Mouse (Mus musculus): Measurements from ENCODE around the gene Reep6. TPM values are rescaled to one million over a fixed set of nuclear protein-coding genes. Genes with fewer than 3 reads are reported as not detected.

The Reep6 gene
- polyA plus RNA-seq, 1 experiment = 1.7 TPM

- H3K4me3 ChIP-seq (ENCODE audit: insufficient read depth, low read length) = peak overlapping the region; percentile 65
- TF ChIP-seq CTCF (IDR thresholded peaks at IDR 0.05; ENCODE audit: borderline replicate concordance, insufficient read depth, low read length) (no peak), POLR2A (IDR thresholded peaks at IDR 0.05; ENCODE audit: low read depth, low read length) (peak; percentile 32; the same call in 1 of the 2 replicates)
- H3K4me1 ChIP-seq (ENCODE audit: control insufficient read depth, insufficient read depth, low read length) = peaks cover 4% of the 10 kb centered on the region; the same call in 1 of the 2 replicates
- H3K27ac ChIP-seq (ENCODE audit: insufficient read depth, low read length) = peak overlapping the region; percentile 2; the same call in 1 of the 2 replicates
Observed at GRCm38 (mm10) chr10:80347514-80347967, 17.8 kb downstream of the Reep6 start.

GRCm38 (mm10) chr10:80348244-80348781, 18.6 kb downstream of the Reep6 start, which contains the start of gene Adamtsl5:
Gene Adamtsl5, minus strand, starts transcription at chr10:80348412.
- TF ChIP-seq POLR2A (IDR thresholded peaks at IDR 0.05; ENCODE audit: low read depth, low read length) = peak; percentile 87
- TF ChIP-seq CTCF (IDR thresholded peaks at IDR 0.05; ENCODE audit: borderline replicate concordance, insufficient read depth, low read length) = peak; percentile 70
- Histone ChIP-seq H3K4me1 (ENCODE audit: control insufficient read depth, insufficient read depth, low read length) (peaks cover 4% of the 10 kb centered on the region; the same call in 1 of the 2 replicates), H3K27ac (ENCODE audit: insufficient read depth, low read length) (peak within 1 kb of the TSS; percentile 2; the same call in 1 of the 2 replicates), H3K4me3 (ENCODE audit: insufficient read depth, low read length) (peak within 1 kb of the TSS; percentile 65)

DNA sequence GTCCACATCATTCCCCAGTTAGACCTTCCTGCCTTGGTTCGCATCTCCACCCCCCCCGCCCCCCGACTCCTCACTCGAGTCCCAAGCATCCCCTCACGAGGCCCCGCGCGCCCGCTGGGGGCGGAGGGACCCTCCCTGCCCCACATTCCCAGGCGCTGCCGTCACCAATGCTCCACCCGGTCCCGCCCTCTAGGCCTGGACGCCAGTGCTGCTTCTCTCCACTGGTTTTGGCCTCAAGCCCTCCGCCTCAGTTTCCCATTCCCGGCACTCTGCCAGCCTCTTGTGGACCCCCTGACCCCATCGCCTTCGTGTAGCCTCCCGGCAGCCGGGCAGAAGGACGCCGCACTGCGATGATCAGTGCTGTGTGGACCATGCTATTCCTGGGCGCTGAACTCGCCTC, 19.2 kb downstream of the Reep6 start:
- Histone ChIP-seq H3K4me3 (ENCODE audit: insufficient read depth, low read length) (no peak overlapping the region), H3K27ac (ENCODE audit: insufficient read depth, low read length) (no peak overlapping the region), H3K4me1 (ENCODE audit: control insufficient read depth, insufficient read depth, low read length) (peaks cover 4% of the 10 kb centered on the region; the same call in 1 of the 2 replicates)
- TF ChIP-seq POLR2A (IDR thresholded peaks at IDR 0.05; ENCODE audit: low read depth, low read length) (no peak), CTCF (IDR thresholded peaks at IDR 0.05; ENCODE audit: borderline replicate concordance, insufficient read depth, low read length) (no peak)

- H3K4me3 ChIP-seq (ENCODE audit: insufficient read depth, low read length) = no peak overlapping the region
- peaks cover 4% of the 10 kb centered on the region; the same call in 1 of the 2 replicates for H3K4me1 ChIP-seq (ENCODE audit: control insufficient read depth, insufficient read depth, low read length)
- no peak overlapping the region for H3K27ac ChIP-seq (ENCODE audit: insufficient read depth, low read length)
- no peak for TF ChIP-seq POLR2A (IDR thresholded peaks at IDR 0.05; ENCODE audit: low read depth, low read length)
- TF ChIP-seq CTCF (IDR thresholded peaks at IDR 0.05; ENCODE audit: borderline replicate concordance, insufficient read depth, low read length) = peak; percentile 96
Observed at GRCm38 (mm10) chr10:80350292-80350691, 20.5 kb downstream of the Reep6 start.

DNA sequence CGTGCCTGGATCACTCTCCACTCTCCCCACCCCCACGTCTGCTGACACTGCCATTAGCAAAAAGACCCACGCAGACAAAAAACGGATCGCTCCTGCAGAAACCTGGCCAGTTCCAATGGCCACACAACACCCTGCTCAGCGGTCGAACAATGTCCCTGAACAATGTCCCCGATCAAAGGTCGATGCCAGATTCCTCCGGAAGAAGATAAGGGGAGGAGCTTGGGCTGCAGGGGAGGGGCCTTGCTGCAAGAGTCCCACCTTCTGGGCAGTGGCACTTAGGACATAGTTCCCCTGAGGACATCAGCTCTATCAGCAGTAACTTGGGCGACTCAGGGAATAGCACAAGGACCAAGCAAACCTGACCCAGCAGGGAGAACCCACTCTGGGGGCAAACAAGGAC, 22.1 kb downstream of the Reep6 start:
- TF ChIP-seq CTCF (IDR thresholded peaks at IDR 0.05; ENCODE audit: borderline replicate concordance, insufficient read depth, low read length) = no peak
- no peak for TF ChIP-seq POLR2A (IDR thresholded peaks at IDR 0.05; ENCODE audit: low read depth, low read length)
- H3K4me3 ChIP-seq (ENCODE audit: insufficient read depth, low read length) = no peak overlapping the region
- no peaks in the 10 kb centered on the region for H3K4me1 ChIP-seq (ENCODE audit: control insufficient read depth, insufficient read depth, low read length)
- no peak overlapping the region for H3K27ac ChIP-seq (ENCODE audit: insufficient read depth, low read length)

DNA sequence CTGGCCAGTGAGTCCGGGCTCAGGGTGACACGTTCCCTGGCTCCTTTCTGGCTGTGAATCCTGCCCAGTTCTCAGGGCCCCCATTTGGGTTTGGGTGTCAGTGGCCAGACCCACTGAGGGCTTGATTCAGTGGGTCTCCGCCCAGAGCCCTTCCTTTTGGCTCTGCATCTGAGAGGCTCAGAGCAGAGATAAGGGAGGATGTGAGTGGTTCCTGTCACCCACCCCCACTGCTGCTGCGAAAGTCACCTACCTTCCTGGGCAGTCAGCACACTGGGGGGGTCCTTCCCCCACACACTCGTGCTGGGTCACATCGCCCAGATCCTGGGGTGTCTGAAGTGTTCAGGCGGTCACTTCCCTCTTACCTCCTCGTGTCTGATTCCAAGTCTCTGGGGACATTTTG, 23.0 kb downstream of the Reep6 start:
- Histone ChIP-seq H3K4me1 (ENCODE audit: control insufficient read depth, insufficient read depth, low read length) (no peaks in the 10 kb centered on the region), H3K4me3 (ENCODE audit: insufficient read depth, low read length) (no peak overlapping the region), H3K27ac (ENCODE audit: insufficient read depth, low read length) (no peak overlapping the region)
- no peak for TF ChIP-seq CTCF (IDR thresholded peaks at IDR 0.05; ENCODE audit: borderline replicate concordance, insufficient read depth, low read length)
- no peak for TF ChIP-seq POLR2A (IDR thresholded peaks at IDR 0.05; ENCODE audit: low read depth, low read length)

DNA sequence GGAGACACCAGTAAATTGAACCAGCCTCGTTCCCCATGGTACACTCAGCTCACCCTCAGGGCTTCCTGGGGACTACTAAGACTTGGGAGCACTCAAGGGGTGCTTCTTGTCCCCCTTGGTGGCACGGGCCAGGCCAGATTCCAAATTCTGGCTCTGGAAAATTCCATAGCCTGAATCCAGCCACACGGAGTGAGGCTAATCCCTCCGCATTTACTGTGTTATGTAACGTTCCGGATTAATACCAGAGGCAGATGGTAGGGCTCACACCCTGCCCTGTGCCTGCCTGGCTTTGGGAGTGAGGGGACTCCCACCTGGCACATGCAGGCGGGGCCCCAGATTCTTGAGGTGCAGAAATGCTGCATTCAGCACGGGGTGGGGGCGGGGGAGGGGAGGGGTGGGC, 25.7 kb downstream of the Reep6 start:
- no peak overlapping the region for H3K4me3 ChIP-seq (ENCODE audit: insufficient read depth, low read length)
- no peak overlapping the region for H3K27ac ChIP-seq (ENCODE audit: insufficient read depth, low read length)
- TF ChIP-seq CTCF (IDR thresholded peaks at IDR 0.05; ENCODE audit: borderline replicate concordance, insufficient read depth, low read length) (no peak), POLR2A (IDR thresholded peaks at IDR 0.05; ENCODE audit: low read depth, low read length) (no peak)
- no peaks in the 10 kb centered on the region for H3K4me1 ChIP-seq (ENCODE audit: control insufficient read depth, insufficient read depth, low read length)

DNA sequence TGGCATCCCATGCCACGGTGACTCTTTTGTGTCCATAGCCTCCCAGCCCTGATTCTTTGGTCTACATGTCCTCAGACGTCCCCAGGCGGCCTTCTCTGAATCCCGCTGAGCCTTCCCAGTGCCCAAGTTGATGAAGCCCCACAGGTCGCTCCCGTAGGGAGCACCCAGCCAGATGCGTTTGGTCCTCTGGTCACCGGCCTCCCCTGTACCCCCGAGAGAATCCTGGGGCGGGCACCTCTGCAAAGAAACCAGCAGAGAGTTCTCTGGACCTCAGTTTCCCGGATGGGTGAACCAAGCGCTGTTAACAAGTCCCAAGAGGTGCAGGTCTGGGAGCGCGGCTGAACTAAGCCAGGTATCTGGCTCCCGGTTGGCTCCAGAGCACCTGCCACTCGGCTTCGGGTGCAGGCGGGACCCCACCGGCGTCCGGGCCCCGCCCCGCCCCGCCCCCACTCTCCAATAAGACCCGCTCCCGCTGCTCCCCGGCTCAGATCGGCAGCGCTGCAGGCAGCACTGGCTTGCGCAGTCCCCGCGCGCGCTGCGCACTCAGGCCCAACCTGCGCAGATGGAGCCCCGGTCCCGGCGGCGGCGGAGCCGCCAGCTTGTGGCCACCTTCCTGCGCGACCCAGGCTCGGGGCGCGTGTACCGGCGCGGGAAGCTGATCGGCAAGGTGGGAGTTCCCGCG, 26.4 kb downstream of the Reep6 start, which contains the start of gene Plk5:
Gene Plk5 (plus strand): TSS at position 459 of the 682 bp plus-strand sequence.
- Histone ChIP-seq H3K27ac (ENCODE audit: insufficient read depth, low read length) (no peak within 1 kb of the TSS), H3K4me1 (ENCODE audit: control insufficient read depth, insufficient read depth, low read length) (no peaks in the 10 kb centered on the region), H3K4me3 (ENCODE audit: insufficient read depth, low read length) (no peak within 1 kb of the TSS)
- TF ChIP-seq CTCF (IDR thresholded peaks at IDR 0.05; ENCODE audit: borderline replicate concordance, insufficient read depth, low read length) (no peak), POLR2A (IDR thresholded peaks at IDR 0.05; ENCODE audit: low read depth, low read length) (no peak)

GRCm38 (mm10) chr10:80356737-80357136, 27.0 kb downstream of the Reep6 start:
- no peaks in the 10 kb centered on the region for H3K4me1 ChIP-seq (ENCODE audit: control insufficient read depth, insufficient read depth, low read length)
- H3K27ac ChIP-seq (ENCODE audit: insufficient read depth, low read length) = no peak overlapping the region
- no peak for TF ChIP-seq CTCF (IDR thresholded peaks at IDR 0.05; ENCODE audit: borderline replicate concordance, insufficient read depth, low read length)
- no peak for TF ChIP-seq POLR2A (IDR thresholded peaks at IDR 0.05; ENCODE audit: low read depth, low read length)
- H3K4me3 ChIP-seq (ENCODE audit: insufficient read depth, low read length) = no peak overlapping the region

DNA sequence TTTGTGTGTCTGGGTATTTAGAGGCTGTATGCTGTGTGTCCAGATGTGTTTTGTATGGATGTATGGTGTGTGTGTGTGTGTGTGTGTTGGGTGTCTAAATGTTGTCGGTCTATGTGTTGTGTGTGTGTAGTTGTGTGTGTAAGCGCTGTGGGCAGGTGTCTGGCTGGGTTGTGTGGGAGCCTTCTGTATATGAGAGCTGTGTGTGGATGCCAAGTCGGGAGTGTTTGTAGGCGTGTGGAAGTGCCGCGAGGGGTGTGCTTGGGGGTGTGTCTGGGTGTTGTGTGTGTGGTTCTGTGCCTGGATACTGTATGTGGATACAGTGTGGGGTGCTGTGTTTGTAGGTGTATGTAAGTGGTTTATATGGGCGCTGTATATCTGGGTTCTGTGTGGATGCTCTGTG, 27.6 kb downstream of the Reep6 start:
- Histone ChIP-seq H3K27ac (ENCODE audit: insufficient read depth, low read length) (no peak overlapping the region), H3K4me3 (ENCODE audit: insufficient read depth, low read length) (no peak overlapping the region), H3K4me1 (ENCODE audit: control insufficient read depth, insufficient read depth, low read length) (no peaks in the 10 kb centered on the region)
- TF ChIP-seq CTCF (IDR thresholded peaks at IDR 0.05; ENCODE audit: borderline replicate concordance, insufficient read depth, low read length) (no peak), POLR2A (IDR thresholded peaks at IDR 0.05; ENCODE audit: low read depth, low read length) (no peak)

Measured in embryonic fibroblast, embryonic 13.5 days (primary cell).